Mouse (Mus musculus) thymus, adult 2 months (tissue): ENCODE measurements around the gene Traf6. TPM values are rescaled to one million over a fixed set of nuclear protein-coding genes. Genes with fewer than 3 reads are reported as not detected.

ENCODE experiments used
- DNase-seq: peaks from one replicate; pipeline ENCODE4 v3.0.0; 2021
- H3K27ac ChIP-seq: fragments of 200-500 bp; 2 replicates; pipeline ENCODE4 v1.5.1; 2012; ENCODE audit warnings: low read length, control low read depth; ENCODE audit not compliant: control insufficient read depth, insufficient read depth
- H3K27me3 ChIP-seq: fragments of 200-500 bp; 2 replicates; pipeline ENCODE4 v1.6.1; 2012; ENCODE audit warnings: mild to moderate bottlenecking, low read length, moderate library complexity, mixed read lengths; ENCODE audit not compliant: control insufficient read depth, insufficient read depth
- H3K36me3 ChIP-seq: fragments of 200-500 bp; 2 replicates; pipeline ENCODE4 v1.6.1; 2012; ENCODE audit warnings: mild to moderate bottlenecking, low read length, moderate library complexity; ENCODE audit not compliant: control insufficient read depth, insufficient read depth
- H3K4me1 ChIP-seq: fragments of 200-500 bp; replicated peaks from 2 replicates; pipeline ENCODE4 v1.6.1; 2012; ENCODE audit warnings: low read length; ENCODE audit not compliant: control insufficient read depth, insufficient read depth
- H3K4me3 ChIP-seq: fragments of 200-500 bp; 2 replicates; pipeline ENCODE4 v1.5.1; 2012; ENCODE audit warnings: mild to moderate bottlenecking, low read length, control low read depth, moderate library complexity; ENCODE audit not compliant: control insufficient read depth, insufficient read depth
- CTCF ChIP-seq: fragments of 200-500 bp; IDR thresholded peaks from 2 replicates; pipeline ENCODE4 v1.5.1; 2012; ENCODE audit warnings: mild to moderate bottlenecking, control low read depth, low read length, moderate library complexity, borderline replicate concordance; ENCODE audit not compliant: control insufficient read depth, poor library complexity, insufficient read depth; ENCODE audit errors: extremely low read depth
- POLR2A ChIP-seq: fragments of 200-500 bp; IDR thresholded peaks from 2 replicates; pipeline ENCODE4 v1.6.1; 2012; ENCODE audit warnings: mild to moderate bottlenecking, low read length, control low read depth, moderate library complexity; ENCODE audit not compliant: control insufficient read depth, poor library complexity, insufficient read depth; ENCODE audit errors: extremely low read depth
- WGBS: fragments of 180-500 bp; shearing (Covaris S2); methylation state at CpG from one replicate; pipeline ENCODE4 v1.1.7; 2018; 5-methylcytosine and 5-hydroxymethylcytosine counted together
- polyA plus RNA-seq: library from polyadenylated mRNA; depleted of rRNA; stranded (reverse); fragments of >200 nt; gene quantifications from 2 replicates; pipeline ENCODE4 v1.2.3, GENCODE M21; 2012

Traf6 gene
- polyA plus RNA-seq, 1 experiment = 31.9 TPM

DNA sequence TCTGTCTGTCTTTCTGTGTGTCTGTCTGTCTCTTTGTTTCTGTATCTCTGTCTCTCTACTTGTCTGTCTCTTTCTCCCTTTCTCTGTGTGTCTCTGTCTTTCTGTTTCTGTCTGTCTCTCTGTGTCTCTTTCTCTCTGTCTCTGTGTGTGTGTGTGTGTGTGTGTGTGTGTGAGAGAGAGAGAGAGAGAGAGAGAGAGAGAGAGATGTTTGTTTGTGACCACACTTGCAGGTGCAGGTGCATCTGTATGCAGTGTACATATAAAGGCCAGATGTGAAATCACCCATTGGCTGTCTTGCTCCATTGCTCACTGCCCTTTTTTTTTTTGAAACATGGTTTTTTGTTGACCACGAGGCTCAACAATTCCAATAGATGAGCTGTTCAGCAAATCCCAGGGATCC is 27.8 kb upstream of the Traf6 start:
- Histone ChIP-seq H3K4me3 (no peak overlapping the region), H3K27me3 (no peaks in the 10 kb centered on the region), H3K4me1 (peaks cover 11% of the 10 kb centered on the region), H3K36me3 (peaks cover 16% of the 10 kb centered on the region), H3K27ac (peak overlapping the region; percentile 93; the same call in 1 of the 2 replicates)
- 14% methylated on average over 1 of the region's 1 CpGs for WGBS
- DNase-seq = peak; percentile 53
- TF ChIP-seq CTCF (no peak), POLR2A (no peak)

DNA sequence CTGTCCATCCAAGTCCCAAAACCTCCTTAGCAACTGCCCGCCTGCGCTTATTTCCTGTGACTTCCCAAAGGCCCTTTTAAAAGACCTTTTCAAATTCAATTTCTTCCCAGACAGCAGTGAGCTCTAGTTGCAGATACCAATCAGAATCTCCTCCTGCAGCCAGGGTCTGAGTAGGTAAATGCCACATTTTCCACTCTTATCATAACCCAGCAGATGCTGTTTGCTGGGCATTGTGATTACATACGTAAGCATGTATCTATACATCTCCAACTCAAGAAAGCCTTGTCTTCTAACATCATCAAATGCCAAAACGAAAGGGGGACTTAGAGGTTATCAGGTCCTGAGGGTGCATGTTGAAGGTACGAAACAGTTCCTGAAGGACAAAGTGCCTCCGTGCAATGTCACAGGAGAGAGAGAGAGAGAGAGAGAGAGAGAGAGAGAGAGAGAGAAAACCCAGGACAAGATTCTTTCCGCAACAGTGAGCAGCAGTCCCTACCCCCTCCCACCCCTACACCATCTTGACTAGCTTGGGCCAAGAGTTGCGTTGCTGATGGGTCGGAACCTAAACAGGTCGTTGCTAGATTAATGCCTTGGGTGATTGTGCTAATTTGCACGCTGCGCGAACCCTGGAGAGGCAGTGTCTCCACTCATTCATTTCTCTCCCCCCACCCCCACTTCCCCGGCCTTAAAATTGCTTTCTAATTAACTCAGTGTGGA is 25.9 kb upstream of the Traf6 start:
- no peaks in the 10 kb centered on the region for H3K36me3 ChIP-seq
- H3K27ac ChIP-seq = peak overlapping the region; percentile 91
- 46% methylated on average over 14 of the region's 14 CpGs for WGBS
- no peak for DNase-seq
- TF ChIP-seq POLR2A (no peak), CTCF (no peak)
- H3K27me3 ChIP-seq = no peaks in the 10 kb centered on the region
- H3K4me1 ChIP-seq = peaks cover 11% of the 10 kb centered on the region
- H3K4me3 ChIP-seq = peak overlapping the region; percentile 25

DNA sequence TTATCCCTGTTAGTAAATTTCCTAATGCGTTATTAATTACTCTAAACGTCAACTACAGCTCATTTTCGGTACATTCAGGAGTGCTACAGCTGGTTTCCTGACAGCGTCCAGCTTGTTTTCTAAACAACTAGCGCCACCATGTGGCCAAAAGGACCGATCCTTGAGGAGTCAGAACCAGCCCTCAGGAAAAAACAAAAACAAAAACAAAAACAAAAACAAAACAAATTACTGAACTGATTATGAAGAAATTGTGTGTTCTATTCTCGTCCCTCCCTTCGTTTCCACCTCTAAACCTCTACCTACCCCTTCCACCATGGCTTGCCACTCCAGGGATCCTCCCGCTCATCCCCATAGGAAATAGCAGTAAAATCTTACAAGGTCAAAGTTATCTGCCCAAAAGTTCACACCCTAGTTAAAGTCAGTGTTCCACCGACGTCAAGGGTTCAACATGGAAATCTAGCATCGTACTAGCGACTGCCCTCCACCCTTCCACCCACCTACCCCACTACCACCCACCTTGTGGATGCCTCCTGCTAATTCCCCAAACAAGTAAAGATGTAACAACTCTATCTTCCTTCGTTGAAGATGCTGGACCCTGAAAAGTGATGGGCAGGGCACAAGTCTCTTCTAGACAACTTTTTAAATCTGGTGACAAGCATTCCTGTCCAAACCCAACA is 25.2 kb upstream of the Traf6 start:
- Histone ChIP-seq H3K4me1 (peaks cover 11% of the 10 kb centered on the region), H3K4me3 (peak overlapping the region; percentile 25), H3K36me3 (no peaks in the 10 kb centered on the region), H3K27me3 (no peaks in the 10 kb centered on the region), H3K27ac (peak overlapping the region; percentile 39; the same call in 1 of the 2 replicates)
- peak; percentile 84 for DNase-seq
- TF ChIP-seq POLR2A (no peak), CTCF (no peak)
- 21% methylated on average over 14 of the region's 14 CpGs for WGBS

DNA sequence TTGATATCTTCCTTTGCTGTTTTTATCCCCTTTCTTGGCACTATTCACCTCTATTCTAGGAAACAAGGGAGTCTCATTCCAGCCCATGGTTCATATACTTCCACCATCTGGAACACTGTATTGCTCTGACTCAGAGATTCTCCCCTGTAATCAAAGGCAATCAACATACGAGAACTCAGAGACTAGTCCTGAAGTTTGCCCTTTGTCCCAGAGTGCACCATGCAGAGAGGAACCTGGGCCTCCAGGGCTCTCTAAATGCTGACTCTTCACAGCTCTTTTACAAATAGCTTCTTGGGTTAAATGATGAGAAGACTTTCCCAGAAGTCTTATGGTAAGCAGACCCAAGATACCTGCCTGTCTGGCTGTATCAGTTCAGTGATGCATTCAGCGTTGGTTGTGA is 17.7 kb upstream of the Traf6 start:
- Histone ChIP-seq H3K4me1 (no peaks in the 10 kb centered on the region), H3K27ac (no peak overlapping the region), H3K36me3 (no peaks in the 10 kb centered on the region), H3K4me3 (no peak overlapping the region), H3K27me3 (no peaks in the 10 kb centered on the region)
- WGBS = 96% methylated on average over 2 of the region's 2 CpGs
- no peak for TF ChIP-seq POLR2A
- no peak for TF ChIP-seq CTCF
- DNase-seq = no peak

DNA sequence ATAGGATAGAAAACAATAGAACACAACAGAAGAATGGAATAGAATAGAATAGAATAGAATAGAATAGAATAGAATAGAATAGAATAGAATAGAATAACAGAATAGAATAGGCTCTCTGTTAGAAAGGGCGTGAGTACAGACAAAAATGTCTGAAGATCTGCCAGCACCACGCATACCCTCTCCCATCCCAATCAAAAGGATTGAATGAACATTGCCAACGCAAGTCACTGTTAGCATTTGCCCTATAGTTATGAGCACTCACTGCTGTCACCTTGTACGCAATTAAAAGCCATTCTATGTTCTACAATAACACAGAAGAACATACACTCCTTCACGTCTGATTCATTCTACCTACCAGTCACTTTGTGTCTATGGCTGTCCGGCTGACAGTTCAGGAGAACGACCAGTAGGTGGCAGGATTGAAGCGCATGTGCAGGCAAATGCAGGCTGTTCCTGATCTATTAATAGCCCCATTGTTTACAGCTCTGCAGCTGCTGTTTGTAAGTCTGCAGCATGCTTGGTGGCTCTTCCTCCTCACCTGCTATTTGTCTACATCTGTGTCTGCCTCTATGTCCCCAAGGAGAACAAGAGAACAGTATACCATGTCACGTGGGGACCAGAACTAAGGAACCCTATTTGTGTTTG is 13.0 kb upstream of the Traf6 start:
- H3K4me3 ChIP-seq = no peak overlapping the region
- H3K4me1 ChIP-seq = no peaks in the 10 kb centered on the region

DNA sequence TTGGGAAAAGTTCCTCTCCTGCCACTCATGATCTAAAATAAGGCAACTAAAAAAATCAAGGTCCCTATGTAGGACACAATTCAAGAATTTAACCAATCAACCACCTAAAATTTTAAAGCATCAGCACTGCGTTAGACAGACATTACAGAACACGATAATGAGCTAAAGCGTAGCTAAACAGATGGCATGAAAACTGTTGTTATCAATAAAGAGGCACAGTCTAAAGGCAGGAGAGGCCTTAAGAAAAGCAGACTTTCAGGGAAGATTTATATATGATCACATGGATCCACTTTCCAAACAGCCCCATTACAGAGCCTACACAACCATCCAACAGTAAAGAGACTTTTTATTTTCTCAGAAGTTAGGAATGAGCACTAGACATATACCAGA is 12.5 kb upstream of the Traf6 start:
- Histone ChIP-seq H3K36me3 (no peaks in the 10 kb centered on the region), H3K4me1 (no peaks in the 10 kb centered on the region), H3K4me3 (no peak overlapping the region), H3K27me3 (no peaks in the 10 kb centered on the region), H3K27ac (no peak overlapping the region)
- WGBS = 98% methylated on average over 3 of the region's 3 CpGs
- no peak for DNase-seq
- no peak for TF ChIP-seq POLR2A
- no peak for TF ChIP-seq CTCF

More for the DNA sequence above, 13.0 kb upstream of the Traf6 start:
- peak; percentile 78 for DNase-seq
- Histone ChIP-seq H3K27ac (no peak overlapping the region), H3K27me3 (no peaks in the 10 kb centered on the region), H3K36me3 (no peaks in the 10 kb centered on the region)
- no peak for TF ChIP-seq POLR2A
- no peak; the same call in 1 of the 2 replicates for TF ChIP-seq CTCF
- WGBS = 32% methylated on average over 9 of the region's 9 CpGs
